Mouse (Mus musculus): ENCODE data around the gene Lmo4.

DNA sequence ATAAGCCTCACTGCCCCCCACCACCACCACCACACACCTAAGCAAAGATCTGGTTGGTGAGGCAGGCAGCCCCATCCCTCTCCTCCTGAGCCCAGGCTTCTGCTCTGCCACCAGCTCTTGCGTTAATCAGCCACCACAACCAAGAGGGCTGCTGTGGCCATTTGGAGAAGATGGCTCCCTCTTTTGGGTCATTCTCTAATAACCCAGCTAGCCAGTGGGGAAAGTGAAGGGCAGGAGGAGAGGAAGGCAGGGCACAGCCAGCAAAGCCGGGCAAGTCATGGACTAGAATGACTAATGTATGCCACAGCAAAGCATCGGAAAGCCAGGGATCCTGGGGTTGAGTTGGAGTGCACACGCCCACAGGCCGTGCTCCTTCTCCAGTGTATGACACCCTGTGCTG, 49.3 kb upstream of the Lmo4 start:
- TF ChIP-seq POLR2A (IDR thresholded peaks at IDR 0.05; ENCODE audit: borderline replicate concordance, extremely low read depth, low read depth, low read length) = no peak
- TF ChIP-seq CTCF (IDR thresholded peaks at IDR 0.05; ENCODE audit: insufficient read depth, low read length) = no peak

Data from lung, adult 2 months (tissue).